Mouse (Mus musculus) cerebellum, adult 2 months (tissue): ENCODE results near the gene Olfr372. TPM values are rescaled to one million over a fixed set of nuclear protein-coding genes. Genes with fewer than 3 reads are reported as not detected.
"Not testable (repeated sequence)": the region's sequence is repeated elsewhere in the genome, so short reads cannot be mapped to it uniquely, and the experiment has no call there.

Experiments used
- DNase-seq, 2 experiments: peaks; one replicate each; pipeline ENCODE4 v3.0.0; 2021
- H3K27ac ChIP-seq: fragments of 200-500 bp; 2 replicates; pipeline ENCODE4 v1.5.1; 2012; ENCODE audit warnings: low read length, control low read depth, inconsistent platforms; ENCODE audit not compliant: insufficient read depth
- H3K27me3 ChIP-seq: fragments of 200-500 bp; 2 replicates; pipeline ENCODE4 v1.6.1; 2012; ENCODE audit warnings: inconsistent platforms, mild to moderate bottlenecking, low read length, moderate library complexity; ENCODE audit not compliant: control insufficient read depth, insufficient read depth
- H3K4me1 ChIP-seq: fragments of 200-500 bp; 2 replicates; pipeline ENCODE4 v1.6.1; 2011; ENCODE audit warnings: low read length; ENCODE audit not compliant: control insufficient read depth, insufficient read depth
- H3K4me3 ChIP-seq: fragments of 200-500 bp; replicated peaks from 2 replicates; pipeline ENCODE3; 2011; ENCODE audit warnings: mild to moderate bottlenecking, low read depth, low read length, control low read depth; ENCODE audit not compliant: insufficient read depth
- CTCF ChIP-seq: fragments of 200-500 bp; IDR thresholded peaks from 2 replicates; pipeline ENCODE4 v1.5.1; 2011; ENCODE audit warnings: low read depth, mild to moderate bottlenecking, control low read depth, low read length, moderate library complexity, borderline replicate concordance; ENCODE audit not compliant: insufficient read depth
- POLR2A ChIP-seq: fragments of 200-500 bp; IDR thresholded peaks from 2 replicates; pipeline ENCODE4 v1.6.1; 2011; ENCODE audit warnings: low read length, control low read depth, borderline replicate concordance; ENCODE audit not compliant: insufficient read depth
- WGBS: fragments of 180-500 bp; shearing (Covaris S2); methylation state at CpG from one replicate; pipeline ENCODE4 v1.1.7; 2018; 5-methylcytosine and 5-hydroxymethylcytosine counted together
- polyA plus RNA-seq: library from polyadenylated mRNA; depleted of rRNA; stranded (reverse); fragments of >200 nt; gene quantifications from 2 replicates; pipeline ENCODE4 v1.2.3, GENCODE M21; 2012; rRNA removed

Olfr372 gene
- polyA plus RNA-seq, 1 experiment: 0.10 TPM

DNA sequence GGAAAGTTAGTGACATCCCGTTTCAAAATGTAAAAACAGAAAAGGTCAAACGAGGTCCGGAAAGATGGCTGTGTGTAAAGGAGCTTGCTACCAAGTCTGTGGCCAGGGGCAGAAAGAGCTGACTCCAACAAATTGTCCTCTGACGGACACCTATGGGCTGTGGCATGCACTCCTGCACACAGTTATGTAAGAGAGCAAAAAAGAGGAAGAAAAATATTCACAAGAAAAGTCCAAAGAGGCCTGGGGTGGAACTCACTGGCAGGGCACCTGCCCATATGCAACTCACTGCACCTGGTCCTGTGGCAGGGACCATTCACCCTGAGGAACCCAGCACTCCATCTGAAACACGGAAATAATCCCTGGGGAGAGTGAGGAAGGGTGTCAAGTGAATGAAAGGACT lies 43.7 kb downstream of the Olfr372 start:
- Histone ChIP-seq H3K4me1 (no peaks in the 10 kb centered on the region), H3K27me3 (no peaks in the 10 kb centered on the region; the same call in 1 of the 2 replicates), H3K27ac (no peak overlapping the region), H3K4me3 (no peak overlapping the region)
- TF ChIP-seq CTCF: no peak
- no peak for TF ChIP-seq POLR2A
- WGBS: 63% methylated on average over 5 of the region's 5 CpGs
- no peak for DNase-seq

DNA sequence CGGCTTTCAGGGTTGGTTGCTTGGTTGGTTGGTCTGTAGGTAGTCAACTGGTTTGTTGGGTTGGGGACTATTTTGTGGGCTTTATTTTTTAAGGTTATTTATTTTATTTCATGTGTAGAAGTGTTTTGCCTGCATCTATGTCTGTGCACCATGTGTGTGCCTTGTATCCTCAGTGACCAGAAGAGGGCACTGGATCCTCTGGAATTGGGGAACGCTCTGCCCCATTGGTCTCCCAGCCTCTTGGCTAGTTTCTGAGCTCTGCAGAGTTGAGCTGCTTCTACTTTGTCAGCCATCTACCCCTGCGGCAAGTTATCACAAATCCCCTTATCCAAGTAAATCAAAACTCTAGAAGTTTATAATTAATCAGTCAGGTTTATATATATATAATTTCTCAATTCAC lies 46.6 kb downstream of the Olfr372 start:
- H3K4me3 ChIP-seq, H3K27ac ChIP-seq, DNase-seq, H3K4me1 ChIP-seq, H3K27me3 ChIP-seq: not testable (repeated sequence)
- 83% methylated on average over 3 of the region's 3 CpGs for WGBS

DNA sequence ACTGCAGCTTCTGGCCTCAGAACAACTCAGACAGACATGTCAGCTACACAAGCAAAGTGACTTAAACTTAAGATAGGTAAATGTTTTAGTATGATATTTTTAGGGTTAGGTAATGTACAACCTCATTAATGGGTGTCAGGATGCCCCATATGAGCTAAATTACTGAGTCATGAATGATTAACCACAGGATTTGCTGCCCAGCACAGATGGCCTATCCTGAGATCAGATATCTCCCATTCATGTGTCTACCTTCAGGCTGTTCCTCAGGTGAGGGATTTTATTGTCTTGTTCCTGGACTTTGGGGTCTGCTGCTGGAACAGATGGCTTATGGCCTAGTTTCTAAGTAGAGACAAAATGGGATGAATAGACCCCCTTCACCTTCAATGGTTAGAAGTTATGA lies 55.7 kb downstream of the Olfr372 start:
- not testable (repeated sequence) for H3K4me3 ChIP-seq, H3K27ac ChIP-seq, H3K27me3 ChIP-seq, DNase-seq, H3K4me1 ChIP-seq

DNA sequence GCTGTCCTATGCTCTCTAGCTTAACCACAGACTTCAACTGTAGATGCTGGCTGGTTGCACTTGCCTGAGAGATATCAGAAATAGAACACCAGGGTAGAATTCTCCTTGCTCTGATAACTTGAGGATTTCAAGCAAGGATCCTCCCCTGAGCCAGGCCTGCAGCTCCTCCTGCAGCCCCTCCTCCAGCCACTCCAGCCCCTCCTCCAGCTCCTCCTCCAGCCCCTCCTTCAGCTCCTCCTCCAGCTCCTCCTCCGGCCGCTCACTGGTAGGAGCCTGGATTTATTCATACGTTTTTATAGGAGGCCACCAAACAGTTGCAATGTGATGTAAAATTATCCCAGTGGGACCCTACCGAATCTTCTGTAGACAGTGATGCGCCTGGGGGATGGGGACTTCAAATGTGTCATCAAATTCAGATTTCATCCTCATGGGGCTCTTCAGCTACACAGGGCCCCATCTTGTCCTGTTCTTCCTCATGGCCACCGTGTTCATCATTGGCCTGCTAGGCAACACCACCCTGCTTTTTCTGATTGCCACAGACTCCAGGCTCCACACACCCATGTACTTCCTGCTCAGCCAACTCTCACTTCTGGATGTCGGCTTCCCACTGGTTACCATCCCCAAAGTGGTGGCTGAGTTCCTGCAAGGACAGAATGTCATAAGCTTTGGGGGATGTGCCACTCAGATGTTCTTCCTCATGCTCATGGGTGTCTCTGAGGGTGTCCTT lies 58.5 kb downstream of the Olfr372 start:
- H3K27ac ChIP-seq, H3K4me1 ChIP-seq, H3K4me3 ChIP-seq, H3K27me3 ChIP-seq: not testable (repeated sequence)
- peak; percentile 7 to 9 for DNase-seq
- WGBS: 57% methylated on average over 6 of the region's 7 CpGs

DNA sequence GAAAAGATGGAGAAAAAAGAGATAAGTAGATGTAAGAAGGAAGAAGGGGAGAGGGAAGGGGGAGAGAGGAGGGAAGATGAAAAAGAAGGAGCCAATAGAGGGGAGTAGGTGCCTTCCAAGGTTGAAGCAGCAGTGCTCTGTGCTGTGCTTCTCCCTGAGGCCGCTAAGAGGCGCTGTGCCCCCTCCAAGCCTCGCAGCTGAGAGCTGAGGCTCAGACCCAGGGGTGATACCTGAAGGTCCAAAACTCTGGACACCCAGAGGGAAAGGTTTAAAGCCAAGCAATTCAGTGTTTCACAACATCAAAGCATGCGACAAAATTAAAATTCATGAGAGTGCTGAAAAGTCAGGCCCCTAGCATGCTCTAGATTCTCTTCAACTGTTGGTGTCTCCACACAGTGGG lies 64.1 kb downstream of the Olfr372 start:
- 23% methylated on average over 4 of the region's 4 CpGs for WGBS

DNA sequence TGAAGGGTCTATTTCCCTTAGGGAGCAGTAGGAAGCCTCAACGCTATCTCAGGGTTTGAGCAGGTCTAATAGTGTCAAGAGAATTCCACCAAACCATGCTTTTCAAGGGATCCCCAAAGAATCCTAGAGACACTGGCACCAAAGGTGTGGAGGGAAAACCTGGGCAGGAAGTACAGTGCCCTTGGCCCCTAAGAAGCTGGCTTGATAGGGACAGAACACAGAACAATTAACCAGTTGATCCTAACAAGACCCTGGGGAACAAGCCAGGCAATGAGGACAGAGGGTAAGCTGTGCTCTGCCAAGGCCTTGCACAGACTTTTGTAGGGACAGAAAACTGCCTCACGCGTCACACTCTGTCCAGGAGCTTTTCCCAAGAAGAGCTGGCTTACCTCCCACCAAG lies 65.7 kb downstream of the Olfr372 start, which contains the start of gene Olfr374:
TSS of gene Olfr374 (plus strand) at position 301 of the 400 bp plus-strand sequence.
- 69% methylated on average over 3 of the region's 3 CpGs for WGBS

More for the DNA sequence above, 64.1 kb downstream of the Olfr372 start:
- TF ChIP-seq CTCF (no peak), POLR2A (no peak)
- Histone ChIP-seq H3K4me1 (no peaks in the 10 kb centered on the region), H3K4me3 (no peak overlapping the region), H3K27me3 (no peaks in the 10 kb centered on the region), H3K27ac (no peak overlapping the region)
- DNase-seq: no peak

More for the DNA sequence above, 65.7 kb downstream of the Olfr372 start, which contains the start of gene Olfr374:
- H3K4me3 ChIP-seq: no peak within 1 kb of the TSS
- no peak for DNase-seq
- no peaks in the 10 kb centered on the region for H3K4me1 ChIP-seq
- TF ChIP-seq CTCF (no peak), POLR2A (no peak)
- H3K27me3 ChIP-seq: no peaks in the 10 kb centered on the region
- H3K27ac ChIP-seq: no peak within 1 kb of the TSS

Other genes with a start within 250 kb of the Olfr372 start
- 3.5 and 4.1 TPM in 2 replicates for gene Zfp709, start 159.2 kb upstream of the Olfr372 start, polyA plus RNA-seq
- 8.0 and 9.0 TPM in 2 replicates for gene Zfp882, start 132.6 kb upstream of the Olfr372 start, polyA plus RNA-seq
- 20.8 and 21.8 TPM in 2 replicates for gene Zfp617, start 132.6 kb upstream of the Olfr372 start, polyA plus RNA-seq
- 20.6 and 24.0 TPM in 2 replicates for gene Zfp961, start 90.2 kb upstream of the Olfr372 start, polyA plus RNA-seq
- 0.18 and 0.24 TPM in 2 replicates for gene Cyp4f18, start 31.6 kb upstream of the Olfr372 start, polyA plus RNA-seq
- not detected in 2 replicates for gene Olfr373, start 42.0 kb downstream of the Olfr372 start, polyA plus RNA-seq
- gene Olfr374, start 65.8 kb downstream of the Olfr372 start, polyA plus RNA-seq: not detected in 2 replicates
- 40.2 and 43.5 TPM in 2 replicates for gene Tpm4, start 93.8 kb downstream of the Olfr372 start, polyA plus RNA-seq
- gene Rab8a, start 120.0 kb downstream of the Olfr372 start, polyA plus RNA-seq: 67.6 and 68.7 TPM in 2 replicates
- 0.11 TPM in 1 of 2 replicates, not detected in the other for gene Hsh2d, start 148.4 kb downstream of the Olfr372 start, polyA plus RNA-seq
- gene Cib3, start 171.6 kb downstream of the Olfr372 start, polyA plus RNA-seq: not detected in 2 replicates
- not detected in 2 replicates for gene Gm11034, start 172.4 kb downstream of the Olfr372 start, polyA plus RNA-seq
- gene Fam32a, start 178.5 kb downstream of the Olfr372 start, polyA plus RNA-seq: 71.2 and 78.5 TPM in 2 replicates
- 109 and 112 TPM in 2 replicates for gene Ap1m1, start 198.8 kb downstream of the Olfr372 start, polyA plus RNA-seq